Mouse (Mus musculus) heart, embryonic 11.5 days (tissue): ENCODE measurements around the gene Acpp. TPM values are rescaled to one million over a fixed set of nuclear protein-coding genes. Genes with fewer than 3 reads are reported as not detected.

Experiments
- ATAC-seq: fragments of 200-750 bp; cut with Nextera tagmentation; replicated peaks from 2 replicates; pipeline ENCODE4 v1.8.0; 2017; ENCODE audit warnings: moderate library complexity; ENCODE audit not compliant: insufficient number of reproducible peaks, low FRiP score, low TSS enrichment
- H3K27ac ChIP-seq: fragments of 300-500 bp; sonication (generic); 2 replicates; pipeline ENCODE4 v1.5.1; 2014; ENCODE audit warnings: mild to moderate bottlenecking, low read depth, low read length
- H3K27me3 ChIP-seq: fragments of 300-500 bp; sonication (generic); 2 replicates; pipeline ENCODE4 v1.6.1; 2014; ENCODE audit warnings: mild to moderate bottlenecking, low read length, mixed read lengths; ENCODE audit not compliant: control insufficient read depth, insufficient read depth
- H3K36me3 ChIP-seq: fragments of 300-500 bp; sonication (generic); 2 replicates; pipeline ENCODE4 v1.6.1; 2014; ENCODE audit warnings: mild to moderate bottlenecking, low read length, moderate library complexity, mixed read lengths; ENCODE audit not compliant: control insufficient read depth, insufficient read depth
- H3K4me1 ChIP-seq: fragments of 300-500 bp; sonication (generic); 2 replicates; pipeline ENCODE4 v1.6.1; 2014; ENCODE audit warnings: low read length; ENCODE audit not compliant: control insufficient read depth, insufficient read depth
- H3K4me2 ChIP-seq: fragments of 300-500 bp; sonication (generic); 2 replicates; pipeline ENCODE4 v1.6.1; 2014; ENCODE audit warnings: mild to moderate bottlenecking, moderate library complexity
- H3K4me3 ChIP-seq: fragments of 300-500 bp; sonication (generic); 2 replicates; pipeline ENCODE4 v1.5.1; 2014; ENCODE audit warnings: low read depth, low read length
- H3K9ac ChIP-seq: fragments of 300-500 bp; sonication (generic); 2 replicates; pipeline ENCODE4 v1.6.1; 2014; ENCODE audit warnings: mild to moderate bottlenecking, low read depth, low read length, moderate library complexity
- H3K9me3 ChIP-seq: fragments of 300-500 bp; sonication (generic); replicated peaks from 2 replicates; pipeline ENCODE4 v1.6.1; 2016; ENCODE audit warnings: low read length; ENCODE audit not compliant: control insufficient read depth
- WGBS: fragments of 180-500 bp; shearing (Covaris S2); extraction: QIAGEN DNeasy Blood & Tissue Kit; methylation state at CpG from one replicate; pipeline ENCODE4 v1.1.7; 2014; ENCODE audit not compliant: insufficient replicate concordance; 5-methylcytosine and 5-hydroxymethylcytosine counted together
- polyA plus RNA-seq: library from polyadenylated mRNA; unstranded; fragments of >200 nt; fragmentation: Nextera tagmentation; extraction: Ambion mirVana; gene quantifications from 2 replicates; pipeline ENCODE4 v1.2.1, GENCODE M21; 2014

The Acpp gene
- polyA plus RNA-seq, 1 experiment from 2014 or later: 0.30 TPM

- WGBS: 44% methylated on average over 8 of the region's 8 CpGs
- no peaks in the 10 kb centered on the region for H3K36me3 ChIP-seq
- H3K4me1 ChIP-seq: no peaks in the 10 kb centered on the region
- H3K9me3 ChIP-seq: no peaks in the 10 kb centered on the region
- no peak overlapping the region for H3K9ac ChIP-seq
- no peak overlapping the region for H3K4me3 ChIP-seq
- no peak for ATAC-seq
- H3K4me2 ChIP-seq: no peak overlapping the region
- H3K27ac ChIP-seq: no peak overlapping the region
- no peaks in the 10 kb centered on the region; the same call in 1 of the 2 replicates for H3K27me3 ChIP-seq
Observed at GRCm38 (mm10) chr9:104282536-104282935, 55.0 kb downstream of the Acpp start.

- Histone ChIP-seq H3K4me2 (no peak overlapping the region), H3K27me3 (no peaks in the 10 kb centered on the region; the same call in 1 of the 2 replicates), H3K27ac (no peak overlapping the region), H3K36me3 (no peaks in the 10 kb centered on the region), H3K9ac (no peak overlapping the region), H3K4me3 (no peak overlapping the region), H3K4me1 (no peaks in the 10 kb centered on the region), H3K9me3 (no peaks in the 10 kb centered on the region)
- 67% methylated on average over 5 of the region's 5 CpGs for WGBS
- ATAC-seq: no peak
Observed at GRCm38 (mm10) chr9:104281737-104282136, 55.8 kb downstream of the Acpp start.

- no peak for ATAC-seq
- Histone ChIP-seq H3K27me3 (no peaks in the 10 kb centered on the region; the same call in 1 of the 2 replicates), H3K9me3 (no peaks in the 10 kb centered on the region), H3K4me3 (no peak overlapping the region), H3K4me2 (no peak overlapping the region), H3K27ac (no peak overlapping the region), H3K36me3 (no peaks in the 10 kb centered on the region), H3K4me1 (no peaks in the 10 kb centered on the region), H3K9ac (no peak overlapping the region)
- WGBS: 63% methylated on average over 8 of the region's 8 CpGs
Observed at GRCm38 (mm10) chr9:104280725-104281495, 56.6 kb downstream of the Acpp start.

GRCm38 (mm10) chr9:104277528-104278162 lies 59.9 kb downstream of the Acpp start:
- Histone ChIP-seq H3K9me3 (no peaks in the 10 kb centered on the region), H3K4me1 (no peaks in the 10 kb centered on the region), H3K4me3 (no peak overlapping the region), H3K4me2 (no peak overlapping the region), H3K36me3 (no peaks in the 10 kb centered on the region), H3K27me3 (no peaks in the 10 kb centered on the region; the same call in 1 of the 2 replicates), H3K27ac (no peak overlapping the region), H3K9ac (no peak overlapping the region)
- no peak for ATAC-seq
- 20% methylated on average over 18 of the region's 18 CpGs for WGBS

GRCm38 (mm10) chr9:104275084-104275785 lies 62.3 kb downstream of the Acpp start:
- Histone ChIP-seq H3K4me3 (no peak overlapping the region), H3K9me3 (no peaks in the 10 kb centered on the region), H3K4me1 (no peaks in the 10 kb centered on the region), H3K36me3 (no peaks in the 10 kb centered on the region), H3K4me2 (no peak overlapping the region), H3K27ac (no peak overlapping the region), H3K27me3 (no peaks in the 10 kb centered on the region; the same call in 1 of the 2 replicates), H3K9ac (no peak overlapping the region)
- WGBS: 76% methylated on average over 17 of the region's 17 CpGs
- no peak for ATAC-seq

GRCm38 (mm10) chr9:104272057-104272456 lies 65.5 kb downstream of the Acpp start:
- H3K36me3 ChIP-seq: no peaks in the 10 kb centered on the region
- 75% methylated on average over 4 of the region's 4 CpGs for WGBS
- no peaks in the 10 kb centered on the region for H3K27me3 ChIP-seq
- no peaks in the 10 kb centered on the region for H3K4me1 ChIP-seq
- H3K4me2 ChIP-seq: no peak overlapping the region
- H3K27ac ChIP-seq: no peak overlapping the region
- no peak overlapping the region for H3K9ac ChIP-seq
- no peaks in the 10 kb centered on the region for H3K9me3 ChIP-seq
- H3K4me3 ChIP-seq: no peak overlapping the region
- no peak for ATAC-seq

GRCm38 (mm10) chr9:104271642-104272041 lies 65.9 kb downstream of the Acpp start:
- no peaks in the 10 kb centered on the region for H3K4me1 ChIP-seq
- WGBS: 69% methylated on average over 4 of the region's 4 CpGs
- no peak for ATAC-seq
- no peaks in the 10 kb centered on the region for H3K36me3 ChIP-seq
- no peak overlapping the region for H3K4me2 ChIP-seq
- H3K9ac ChIP-seq: no peak overlapping the region
- no peaks in the 10 kb centered on the region for H3K27me3 ChIP-seq
- H3K27ac ChIP-seq: no peak overlapping the region
- H3K4me3 ChIP-seq: no peak overlapping the region
- no peaks in the 10 kb centered on the region for H3K9me3 ChIP-seq

GRCm38 (mm10) chr9:104269944-104270343 lies 67.6 kb downstream of the Acpp start:
- WGBS: 76% methylated on average over 3 of the region's 3 CpGs
- Histone ChIP-seq H3K9ac (no peak overlapping the region), H3K4me3 (no peak overlapping the region), H3K9me3 (no peaks in the 10 kb centered on the region), H3K4me2 (no peak overlapping the region), H3K4me1 (no peaks in the 10 kb centered on the region), H3K27me3 (no peaks in the 10 kb centered on the region), H3K36me3 (no peaks in the 10 kb centered on the region), H3K27ac (no peak overlapping the region)
- ATAC-seq: no peak
